Mouse (Mus musculus): ENCODE data around the gene Gm20826.
"Not testable (repeated sequence)": the region's sequence is repeated elsewhere in the genome, so short reads cannot be mapped to it uniquely, and the experiment has no call there.

The Gm20826 gene

DNA sequence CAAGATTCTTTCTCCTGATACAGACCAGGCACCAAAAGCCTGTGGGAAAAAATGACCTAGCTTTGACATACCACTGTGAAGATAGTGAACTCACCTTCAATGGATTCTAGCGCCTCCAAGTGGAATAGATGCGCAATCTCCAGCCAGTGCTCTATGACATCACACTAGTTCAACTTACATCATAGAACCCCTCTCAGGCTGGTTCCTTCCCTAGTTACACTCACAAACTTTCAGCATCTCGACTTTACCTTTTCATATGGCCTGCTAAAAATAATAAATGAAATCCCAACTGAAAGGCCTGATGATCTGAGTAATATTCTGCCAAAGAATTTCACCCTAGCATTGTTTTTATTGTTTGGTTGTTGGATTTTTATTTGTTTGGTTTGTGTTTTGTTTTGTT lies at the start of gene Gm20826:
Gm20826 (minus strand) TSS at position 101 of the 400 bp plus-strand sequence.
- DNase-seq (ENCODE audit: low spot score in 2 of 2): not testable (repeated sequence)

All from right cerebral cortex, postnatal 10 days (tissue).